Mouse (Mus musculus): Measurements from ENCODE around the gene Lrrc8c. TPM values are rescaled to one million over a fixed set of nuclear protein-coding genes. Genes with fewer than 3 reads are reported as not detected.

The Lrrc8c gene
- polyA plus RNA-seq, 1 experiment from 2014 or later, result 23.0 TPM

GRCm38 (mm10) chr5:105517992-105518625 lies 1.1 kb upstream of the Lrrc8c start:
- no peak overlapping the region for H3K9ac ChIP-seq (replicated peaks; ENCODE audit: low read depth)
- no peak overlapping the region for H3K27ac ChIP-seq (ENCODE audit: low read length)

GRCm38 (mm10) chr5:105518626-105519095 lies 527 bp upstream of the Lrrc8c start:
- WGBS, result 0% methylated on average over 16 of the region's 16 CpGs
- peak; percentile 64 for DNase-seq (ENCODE audit: low spot score)
- H3K9ac ChIP-seq (replicated peaks; ENCODE audit: low read depth), result peak overlapping the region; percentile 39; the same call in 1 of the 2 replicates
- peak overlapping the region; percentile 78 for H3K4me3 ChIP-seq (ENCODE audit: low read depth, low read length)
- H3K36me3 ChIP-seq (ENCODE audit: insufficient read depth, low read length), result no peaks in the 10 kb centered on the region
- H3K27ac ChIP-seq (ENCODE audit: low read length), result peak overlapping the region; percentile 78
- H3K4me2 ChIP-seq (replicated peaks; ENCODE audit: low read depth, low read length), result peak overlapping the region; percentile 91
- no peaks in the 10 kb centered on the region for H3K27me3 ChIP-seq (replicated peaks; ENCODE audit: insufficient read depth, low read length)
- no peaks in the 10 kb centered on the region for H3K4me1 ChIP-seq (ENCODE audit: insufficient read depth, low read depth, low read length)
- no peak; the same call in 1 of the 2 replicates for ATAC-seq
- H3K9me3 ChIP-seq (ENCODE audit: low read length), result no peaks in the 10 kb centered on the region
- 0 out of 2 replicates have a peak, but pooled peaks have one; percentile 5 for TF ChIP-seq EP300 (IDR thresholded peaks at IDR 0.05)
- no peak for TF ChIP-seq CTCF (IDR thresholded peaks at IDR 0.05)

More at GRCm38 (mm10) chr5:105517992-105518625, 1.1 kb upstream of the Lrrc8c start:
- no peaks in the 10 kb centered on the region for H3K4me1 ChIP-seq (ENCODE audit: insufficient read depth, low read depth, low read length)
- no peak for TF ChIP-seq EP300 (IDR thresholded peaks at IDR 0.05)
- no peak for TF ChIP-seq CTCF (IDR thresholded peaks at IDR 0.05)
- DNase-seq (ENCODE audit: low spot score) (no peak), ATAC-seq (no peak)
- H3K4me2 ChIP-seq (replicated peaks; ENCODE audit: low read depth, low read length), result peak overlapping the region; percentile 91
- no peaks in the 10 kb centered on the region for H3K27me3 ChIP-seq (replicated peaks; ENCODE audit: insufficient read depth, low read length)
- 10% methylated on average over 7 of the region's 7 CpGs for WGBS
- no peaks in the 10 kb centered on the region for H3K9me3 ChIP-seq (ENCODE audit: low read length)
- no peaks in the 10 kb centered on the region for H3K36me3 ChIP-seq (ENCODE audit: insufficient read depth, low read length)
- peak overlapping the region; percentile 78 for H3K4me3 ChIP-seq (ENCODE audit: low read depth, low read length)

DNA sequence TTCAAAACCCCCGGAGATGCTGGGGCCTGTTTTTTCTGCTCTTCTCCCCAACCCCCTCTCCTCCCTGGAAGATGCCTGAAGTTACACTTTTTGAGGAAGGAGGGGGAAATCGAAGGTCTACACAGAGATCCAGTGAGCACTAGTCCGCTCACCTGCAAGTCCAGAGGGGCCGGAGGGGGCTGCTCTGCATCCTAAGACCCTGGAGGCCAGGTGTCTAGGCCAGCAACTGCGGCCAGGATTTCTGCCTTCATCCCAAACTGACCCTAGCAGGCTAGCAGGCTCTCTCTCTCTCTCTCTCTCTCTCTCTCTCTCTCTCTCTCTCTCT lies 750 bp downstream of the Lrrc8c start:
- TF ChIP-seq CTCF (IDR thresholded peaks at IDR 0.05) (no peak), EP300 (IDR thresholded peaks at IDR 0.05) (no peak)

DNA sequence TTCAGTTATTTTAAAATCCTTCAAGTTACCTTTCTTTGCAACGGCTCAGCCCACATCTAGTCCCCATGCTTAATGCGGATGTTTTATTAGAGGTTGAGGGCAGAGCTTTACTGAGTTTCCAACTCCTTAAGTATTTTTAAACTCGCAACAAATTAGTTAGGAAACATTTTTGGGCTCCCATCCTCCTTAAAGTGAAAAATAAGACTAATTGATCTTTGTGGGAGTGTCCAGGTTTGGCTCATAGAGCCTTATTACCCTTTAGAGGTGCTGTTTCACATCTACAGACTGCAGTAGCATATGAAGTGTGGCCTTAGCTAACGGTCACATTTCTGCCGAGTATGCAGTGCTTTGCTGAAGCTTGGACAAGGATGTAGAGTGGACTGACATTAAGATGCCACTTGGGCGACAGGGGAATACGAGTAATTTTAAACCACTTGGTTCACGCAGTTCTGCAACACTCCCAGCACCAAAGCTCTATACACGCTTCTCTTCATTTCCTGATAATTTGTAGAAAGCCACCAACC lies 1.3 kb downstream of the Lrrc8c start:
- Histone ChIP-seq H3K27ac (ENCODE audit: low read length) (no peak overlapping the region), H3K4me1 (ENCODE audit: insufficient read depth, low read depth, low read length) (no peaks in the 10 kb centered on the region), H3K9me3 (ENCODE audit: low read length) (no peaks in the 10 kb centered on the region), H3K9ac (replicated peaks; ENCODE audit: low read depth) (peak overlapping the region; percentile 56), H3K4me2 (replicated peaks; ENCODE audit: low read depth, low read length) (peak overlapping the region; percentile 91), H3K4me3 (ENCODE audit: low read depth, low read length) (peak overlapping the region; percentile 78), H3K36me3 (ENCODE audit: insufficient read depth, low read length) (no peaks in the 10 kb centered on the region), H3K27me3 (replicated peaks; ENCODE audit: insufficient read depth, low read length) (no peaks in the 10 kb centered on the region)
- WGBS, result 30% methylated on average over 9 of the region's 9 CpGs
- DNase-seq (ENCODE audit: low spot score) (no peak), ATAC-seq (no peak)
- TF ChIP-seq EP300 (IDR thresholded peaks at IDR 0.05) (no peak), CTCF (IDR thresholded peaks at IDR 0.05) (no peak)

More for the DNA sequence above, 750 bp downstream of the Lrrc8c start:
- Histone ChIP-seq H3K27ac (ENCODE audit: low read length) (peak overlapping the region; percentile 78), H3K27me3 (replicated peaks; ENCODE audit: insufficient read depth, low read length) (no peaks in the 10 kb centered on the region), H3K4me3 (ENCODE audit: low read depth, low read length) (peak overlapping the region; percentile 78), H3K9ac (replicated peaks; ENCODE audit: low read depth) (peak overlapping the region; percentile 56), H3K36me3 (ENCODE audit: insufficient read depth, low read length) (no peaks in the 10 kb centered on the region), H3K4me1 (ENCODE audit: insufficient read depth, low read depth, low read length) (no peaks in the 10 kb centered on the region), H3K4me2 (replicated peaks; ENCODE audit: low read depth, low read length) (peak overlapping the region; percentile 91), H3K9me3 (ENCODE audit: low read length) (no peaks in the 10 kb centered on the region)
- whole genome bisulfite sequencing, result 4% methylated on average over 5 of the region's 5 CpGs
- peak; percentile 39 for DNase-seq (ENCODE audit: low spot score)
- ATAC-seq, result no peak

DNA sequence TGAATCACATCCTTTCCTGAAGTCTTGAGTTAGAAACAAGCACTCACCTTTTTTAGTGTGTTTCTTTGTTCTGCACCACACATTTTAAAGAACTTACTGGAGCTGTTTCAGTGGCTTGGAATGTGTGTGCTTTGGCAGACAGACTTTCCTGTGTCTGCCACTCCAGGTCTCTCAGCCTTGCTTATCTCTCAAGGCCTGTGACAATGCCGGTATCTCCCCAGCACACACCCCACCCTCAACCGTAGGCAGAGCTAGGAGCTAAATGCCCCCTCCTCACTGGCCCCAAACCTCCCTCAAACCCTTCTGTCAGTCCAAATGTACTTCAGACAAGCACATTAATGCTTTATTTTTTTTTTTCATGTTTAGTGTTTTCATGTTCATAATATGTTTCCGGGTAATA lies 4.3 kb downstream of the Lrrc8c start:
- Histone ChIP-seq H3K4me1 (ENCODE audit: insufficient read depth, low read depth, low read length) (0 out of 2 replicates have a peak, but pooled peaks cover 3% of the 10 kb centered on the region), H3K36me3 (ENCODE audit: insufficient read depth, low read length) (no peaks in the 10 kb centered on the region), H3K27me3 (replicated peaks; ENCODE audit: insufficient read depth, low read length) (no peaks in the 10 kb centered on the region), H3K4me3 (ENCODE audit: low read depth, low read length) (peak overlapping the region; percentile 5; the same call in 1 of the 2 replicates), H3K4me2 (replicated peaks; ENCODE audit: low read depth, low read length) (peak overlapping the region; percentile 33; the same call in 1 of the 2 replicates), H3K9me3 (ENCODE audit: low read length) (no peaks in the 10 kb centered on the region), H3K9ac (replicated peaks; ENCODE audit: low read depth) (no peak overlapping the region), H3K27ac (ENCODE audit: low read length) (no peak overlapping the region)
- TF ChIP-seq EP300 (IDR thresholded peaks at IDR 0.05) (0 out of 2 replicates have a peak, but pooled peaks have one; percentile 10), CTCF (IDR thresholded peaks at IDR 0.05) (no peak)
- ATAC-seq (no peak), DNase-seq (ENCODE audit: low spot score) (peak; percentile 45)
- 28% methylated on average over 3 of the region's 3 CpGs for WGBS

GRCm38 (mm10) chr5:105525004-105525403 lies 5.8 kb downstream of the Lrrc8c start:
- Histone ChIP-seq H3K4me3 (ENCODE audit: low read depth, low read length) (no peak overlapping the region), H3K27me3 (replicated peaks; ENCODE audit: insufficient read depth, low read length) (no peaks in the 10 kb centered on the region), H3K4me2 (replicated peaks; ENCODE audit: low read depth, low read length) (no peak overlapping the region), H3K9me3 (ENCODE audit: low read length) (no peaks in the 10 kb centered on the region), H3K36me3 (ENCODE audit: insufficient read depth, low read length) (no peaks in the 10 kb centered on the region), H3K4me1 (ENCODE audit: insufficient read depth, low read depth, low read length) (peaks cover 7% of the 10 kb centered on the region; the same call in 1 of the 2 replicates), H3K9ac (replicated peaks; ENCODE audit: low read depth) (no peak overlapping the region), H3K27ac (ENCODE audit: low read length) (no peak overlapping the region)
- WGBS, result 85% methylated on average over 12 of the region's 12 CpGs
- DNase-seq (ENCODE audit: low spot score) (no peak), ATAC-seq (no peak)
- no peak for TF ChIP-seq EP300 (IDR thresholded peaks at IDR 0.05)
- no peak for TF ChIP-seq CTCF (IDR thresholded peaks at IDR 0.05)
